Mouse (Mus musculus): ENCODE measurements around the gene Klhl8.

DNA sequence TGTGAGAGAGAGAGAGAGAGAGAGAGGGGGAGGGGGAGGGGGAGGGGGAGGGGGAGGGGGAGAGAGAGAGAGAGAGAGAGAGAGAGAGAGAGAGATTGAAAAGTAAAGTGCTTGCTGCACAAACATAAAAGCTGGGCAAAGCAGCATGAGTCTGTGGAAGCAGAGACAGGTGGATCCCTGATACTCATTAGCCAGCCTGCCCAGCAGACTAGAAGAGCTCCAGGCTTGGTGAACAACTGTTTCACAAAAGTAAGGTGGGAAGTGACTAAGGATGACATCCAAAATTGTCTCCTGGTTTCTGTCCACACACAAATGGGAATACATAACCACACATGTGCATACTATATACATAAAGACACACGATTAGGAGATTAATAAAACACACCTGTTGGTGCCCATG lies 28.8 kb upstream of the Klhl8 start:
- TF ChIP-seq POLR2A (IDR thresholded peaks at IDR 0.05; ENCODE audit: low read depth, low read length) (no peak), CTCF (IDR thresholded peaks at IDR 0.05; ENCODE audit: borderline replicate concordance, insufficient read depth, low read length) (no peak)

All from embryonic fibroblast, embryonic 13.5 days (primary cell).